In genomic region chr3:145950034-145950814, GRCm38 (mm10) we compare ENCODE assay signal across 8 mouse cellular contexts. TPM values are rescaled to one million over a fixed set of nuclear protein-coding genes. Genes with fewer than 3 reads are reported as not detected.
DNase-seq lines count a peak whose midpoint lies in the region; ATAC-seq and TF ChIP-seq lines count a peak whose summit lies in the region.

No protein-coding gene starts in this region.

- no peaks in the 10 kb centered on the region for H3K27me3 ChIP-seq in intestine, embryonic 16.5 days (replicated peaks; ENCODE audit: control insufficient read depth, insufficient read depth, low read length)
- no peaks in the 10 kb centered on the region for H3K27me3 ChIP-seq in limb, embryonic 10.5 days (ENCODE audit: low read depth, poor library complexity, severe bottlenecking)
- H3K27me3 ChIP-seq in midbrain, embryonic 11.5 days (ENCODE audit: control insufficient read depth, insufficient read depth, low read length), result no peaks in the 10 kb centered on the region; the same call in 1 of the 2 replicates
- H3K27me3 ChIP-seq in stomach, postnatal 0 days (ENCODE audit: control insufficient read depth, insufficient read depth, low read length), result no peaks in the 10 kb centered on the region

- H3K4me3 ChIP-seq in intestine, embryonic 16.5 days (ENCODE audit: low read length), result peak overlapping the region; percentile 17; the same call in 1 of the 2 replicates
- peak overlapping the region; percentile 38 for H3K4me3 ChIP-seq in limb, embryonic 10.5 days
- H3K4me3 ChIP-seq in midbrain, embryonic 11.5 days (ENCODE audit: low read depth, low read length), result no peak overlapping the region
- H3K4me3 ChIP-seq in stomach, postnatal 0 days (ENCODE audit: low read depth, low read length), result no peak overlapping the region

- TF ChIP-seq CTCF in stomach, postnatal 0 days (IDR thresholded peaks at IDR 0.05; ENCODE audit: low read depth), result peak; percentile 79

- 0 out of 2 replicates have a peak overlapping the region, but pooled peaks have one; percentile 17 for H3K9ac ChIP-seq in intestine, embryonic 16.5 days (ENCODE audit: low read depth, low read length)
- H3K9ac ChIP-seq in midbrain, embryonic 11.5 days (ENCODE audit: low read length), result 0 out of 2 replicates have a peak overlapping the region, but pooled peaks have one; percentile 27
- peak overlapping the region; percentile 8; the same call in 1 of the 2 replicates for H3K9ac ChIP-seq in stomach, postnatal 0 days (ENCODE audit: low read length)

- H3K4me2 ChIP-seq in intestine, embryonic 16.5 days (ENCODE audit: low read depth, low read length), result peak overlapping the region; percentile 41
- peak overlapping the region; percentile 37 for H3K4me2 ChIP-seq in midbrain, embryonic 11.5 days
- peak overlapping the region; percentile 34 for H3K4me2 ChIP-seq in stomach, postnatal 0 days (replicated peaks; ENCODE audit: low read depth)

- ATAC-seq in intestine, embryonic 16.5 days, result peak; percentile 75
- ATAC-seq in midbrain, embryonic 11.5 days (ENCODE audit: low FRiP score), result peak; percentile 79
- ATAC-seq in stomach, postnatal 0 days (ENCODE audit: low FRiP score, low TSS enrichment), result peak; percentile 83

- H3K27ac ChIP-seq in intestine, embryonic 16.5 days (ENCODE audit: low read length), result peak overlapping the region; percentile 8; the same call in 1 of the 2 replicates
- no peak overlapping the region; the same call in 1 of the 2 replicates for H3K27ac ChIP-seq in limb, embryonic 10.5 days
- no peak overlapping the region for H3K27ac ChIP-seq in midbrain, embryonic 11.5 days (ENCODE audit: low read depth, low read length)
- no peak overlapping the region for H3K27ac ChIP-seq in stomach, postnatal 0 days (replicated peaks)

- 0 out of 2 replicates have a peak, but pooled peaks cover 3% of the 10 kb centered on the region for H3K4me1 ChIP-seq in intestine, embryonic 16.5 days (ENCODE audit: control insufficient read depth, insufficient read depth, low read length)
- peaks cover 20% of the 10 kb centered on the region for H3K4me1 ChIP-seq in limb, embryonic 10.5 days
- peaks cover 3% of the 10 kb centered on the region; the same call in 1 of the 2 replicates for H3K4me1 ChIP-seq in midbrain, embryonic 11.5 days (ENCODE audit: control insufficient read depth, insufficient read depth, low read length)
- H3K4me1 ChIP-seq in stomach, postnatal 0 days (replicated peaks; ENCODE audit: control insufficient read depth, insufficient read depth), result no peaks in the 10 kb centered on the region

- no peaks in the 10 kb centered on the region for H3K9me3 ChIP-seq in intestine, embryonic 16.5 days (ENCODE audit: control insufficient read depth, low read length)
- no peaks in the 10 kb centered on the region for H3K9me3 ChIP-seq in limb, embryonic 10.5 days (replicated peaks)
- H3K9me3 ChIP-seq in midbrain, embryonic 11.5 days (ENCODE audit: control insufficient read depth, low read length), result no peaks in the 10 kb centered on the region
- H3K9me3 ChIP-seq in stomach, postnatal 0 days (ENCODE audit: control insufficient read depth, low read length), result no peaks in the 10 kb centered on the region

- H3K36me3 ChIP-seq in intestine, embryonic 16.5 days (ENCODE audit: control insufficient read depth, insufficient read depth, low read length), result no peaks in the 10 kb centered on the region
- peaks cover 3% of the 10 kb centered on the region for H3K36me3 ChIP-seq in limb, embryonic 10.5 days
- H3K36me3 ChIP-seq in midbrain, embryonic 11.5 days (ENCODE audit: control insufficient read depth, insufficient read depth, low read length), result no peaks in the 10 kb centered on the region
- H3K36me3 ChIP-seq in stomach, postnatal 0 days (ENCODE audit: control insufficient read depth, insufficient read depth, low read length), result no peaks in the 10 kb centered on the region

- no peak for TF ChIP-seq EP300 in stomach, postnatal 0 days (optimal IDR thresholded peaks at IDR 0.05)

- peak; percentile 24 for DNase-seq in gastrocnemius, postnatal 10 days
- DNase-seq in gastrocnemius, postnatal 25 days, result no peak
- peak; percentile 41 to 56 for DNase-seq in cerebellum, postnatal 25 days
- peak; percentile 42 to 66 for DNase-seq in frontal cortex, postnatal 36 days (ENCODE audit: low spot score in 2 of 2)
- peak; percentile 78 for DNase-seq in limb, embryonic 10.5 days (ENCODE audit: low spot score)
- DNase-seq in midbrain, embryonic 11.5 days (ENCODE audit: low spot score, missing footprints), result peak; percentile 93
- DNase-seq in stomach, postnatal 0 days (ENCODE audit: low spot score), result peak; percentile 64

- 6% methylated on average over 15 of the region's 15 CpGs for WGBS in intestine, embryonic 16.5 days
- WGBS in limb, embryonic 10.5 days, result 7% methylated on average over 15 of the region's 15 CpGs
- WGBS in midbrain, embryonic 11.5 days, result 7% methylated on average over 15 of the region's 15 CpGs
- WGBS in stomach, postnatal 0 days, result 12% methylated on average over 15 of the region's 15 CpGs

RNA-seq across cellular contexts. Expression of gene 2410004B18Rik, which starts 12.4 kb away (rescaled TPM):
- 10 to 100 TPM; 13.8 to 14.0 TPM for total RNA-seq in gastrocnemius, postnatal 10 days (2021)
- 10 to 100 TPM; 14.3 to 17.9 TPM for total RNA-seq in gastrocnemius, postnatal 25 days (2021)
- 38.5 and 42.0 TPM in 2 replicates for polyA plus RNA-seq in intestine, embryonic 16.5 days (2015; fragmentation: Nextera tagmentation; extraction: Ambion mirVana)
- 50.1 and 52.4 TPM in 2 replicates for polyA plus RNA-seq in limb, embryonic 10.5 days (2016; fragmentation: Nextera tagmentation; extraction: Ambion mirVana)
- polyA plus RNA-seq in midbrain, embryonic 11.5 days (2014; fragmentation: Nextera tagmentation; extraction: Ambion mirVana), result 63.3 and 69.3 TPM in 2 replicates
- polyA plus RNA-seq in stomach, postnatal 0 days (2015; fragmentation: Nextera tagmentation; extraction: Ambion mirVana), result 33.1 and 36.4 TPM in 2 replicates

RNA-seq across cellular contexts. Expression of gene Bcl10, which starts 27.6 kb away (rescaled TPM):
- total RNA-seq in gastrocnemius, postnatal 10 days (2021), result 10 to 100 TPM; 17.3 to 17.4 TPM
- total RNA-seq in gastrocnemius, postnatal 25 days (2021), result 1 to 10 TPM; 9.1 to 9.2 TPM
- 47.2 and 51.7 TPM in 2 replicates for polyA plus RNA-seq in intestine, embryonic 16.5 days (2015; fragmentation: Nextera tagmentation; extraction: Ambion mirVana)
- polyA plus RNA-seq in limb, embryonic 10.5 days (2016; fragmentation: Nextera tagmentation; extraction: Ambion mirVana), result 44.0 and 45.5 TPM in 2 replicates
- polyA plus RNA-seq in midbrain, embryonic 11.5 days (2014; fragmentation: Nextera tagmentation; extraction: Ambion mirVana), result 57.4 and 59.2 TPM in 2 replicates
- polyA plus RNA-seq in stomach, postnatal 0 days (2015; fragmentation: Nextera tagmentation; extraction: Ambion mirVana), result 43.5 and 46.1 TPM in 2 replicates

RNA-seq across cellular contexts. Expression of gene Syde2, which starts 37.4 kb away (rescaled TPM):
- total RNA-seq in gastrocnemius, postnatal 10 days (2021), result 1 to 10 TPM; 2.5 to 2.6 TPM
- total RNA-seq in gastrocnemius, postnatal 25 days (2021), result 1 to 10 TPM in 1 of 2 experiments, under 1 TPM in 1; 0.92 to 1.2 TPM
- polyA plus RNA-seq in intestine, embryonic 16.5 days (2015; fragmentation: Nextera tagmentation; extraction: Ambion mirVana), result 1.2 and 1.4 TPM in 2 replicates
- polyA plus RNA-seq in limb, embryonic 10.5 days (2016; fragmentation: Nextera tagmentation; extraction: Ambion mirVana), result 1.2 and 1.3 TPM in 2 replicates
- polyA plus RNA-seq in midbrain, embryonic 11.5 days (2014; fragmentation: Nextera tagmentation; extraction: Ambion mirVana), result 0.93 and 1.1 TPM in 2 replicates
- 1.4 and 1.6 TPM in 2 replicates for polyA plus RNA-seq in stomach, postnatal 0 days (2015; fragmentation: Nextera tagmentation; extraction: Ambion mirVana)

Comparison
In these comparisons a context has a peak if more than half of its experiments do, and no peak if none do; other contexts are left out.
1. H3K4me3 ChIP-seq: peak in intestine, embryonic 16.5 days (single experiment) and limb, embryonic 10.5 days (single experiment); none in midbrain, embryonic 11.5 days (single experiment) and stomach, postnatal 0 days (single experiment).
2. Peak in every context shown above with its lines, with median percentiles within 50 percentile points of each other: ATAC-seq, H3K4me2 ChIP-seq and H3K9ac ChIP-seq.